Mouse (Mus musculus) large intestine, adult 2 months (tissue): ENCODE data around the gene Flrt2. TPM values are rescaled to one million over a fixed set of nuclear protein-coding genes. Genes with fewer than 3 reads are reported as not detected.
"Not testable (repeated sequence)": the region's sequence is repeated elsewhere in the genome, so short reads cannot be mapped to it uniquely, and the experiment has no call there.

Experiments used
- DNase-seq: peaks from one replicate; pipeline ENCODE4 v3.0.0-alpha.2; 2012; ENCODE audit warnings: low read depth, low spot score
- WGBS: fragments of 180-500 bp; shearing (Covaris S2); methylation state at CpG from one replicate; pipeline ENCODE4 v1.1.7; 2018; 5-methylcytosine and 5-hydroxymethylcytosine counted together
- polyA plus RNA-seq: library from polyadenylated mRNA; depleted of rRNA; stranded (reverse); fragments of >200 nt; gene quantifications from 2 replicates; pipeline ENCODE4 v1.2.3, GENCODE M21; 2012; rRNA removed

Gene Flrt2
- 0.30 and 0.55 TPM in 2 replicates for polyA plus RNA-seq

- 2% methylated on average over 32 of the region's 32 CpGs for WGBS
- no peak for DNase-seq
These were observed at the start of gene Flrt2 for GRCm38 (mm10) chr12:95691961-95692767. Flrt2 (plus strand) TSS chr12:95692226.

- DNase-seq = no peak
- 70% methylated on average over 3 of the region's 3 CpGs for whole genome bisulfite sequencing
These were observed 49.8 kb upstream of the Flrt2 start for GRCm38 (mm10) chr12:95642226-95642625.

DNA sequence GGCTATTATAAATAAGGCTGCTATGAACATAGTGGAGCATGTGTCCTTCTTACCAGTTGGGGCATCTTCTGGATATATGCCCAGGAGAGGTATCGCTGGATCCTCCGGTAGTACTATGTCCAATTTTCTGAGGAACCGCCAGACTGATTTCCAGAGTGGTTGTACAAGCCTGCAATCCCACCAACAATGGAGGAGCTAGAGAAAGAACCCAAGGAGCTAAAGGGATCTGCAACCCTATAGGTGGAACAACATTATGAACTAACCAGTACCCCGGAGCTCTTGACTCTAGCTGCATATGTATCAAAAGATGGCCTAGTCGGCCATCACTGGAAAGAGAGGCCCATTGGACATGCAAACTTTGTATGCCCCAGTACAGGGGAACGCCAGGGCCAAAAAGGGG lies 44.8 kb upstream of the Flrt2 start:
- DNase-seq = not testable (repeated sequence)
- 94% methylated on average over 4 of the region's 6 CpGs for WGBS

GRCm38 (mm10) chr12:95652172-95653156 lies 39.6 kb upstream of the Flrt2 start:
- 29% methylated on average over 4 of the region's 4 CpGs for WGBS
- DNase-seq = peak; percentile 6

DNA sequence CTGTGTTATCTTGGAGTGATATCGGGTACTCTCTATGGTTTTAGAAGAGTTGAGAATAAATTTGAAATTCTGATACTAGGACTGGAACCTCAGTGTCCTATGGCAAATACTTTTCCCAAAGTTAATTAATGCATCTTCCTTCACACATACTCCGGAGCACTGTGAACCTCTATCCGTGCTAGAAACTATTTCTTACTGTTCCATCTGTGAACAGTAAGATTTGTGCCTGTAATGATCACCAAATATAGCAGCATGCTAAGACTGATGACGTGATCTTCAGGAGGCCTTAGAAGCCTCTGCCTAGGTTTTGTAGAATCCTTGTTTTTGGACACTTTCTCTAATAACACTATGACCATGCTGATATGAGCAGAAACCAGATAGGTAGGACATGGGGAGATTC lies 35.4 kb upstream of the Flrt2 start:
- no peak for DNase-seq

GRCm38 (mm10) chr12:95667296-95667695 lies 24.7 kb upstream of the Flrt2 start:
- DNase-seq = no peak
- 62% methylated on average over 5 of the region's 5 CpGs for WGBS

More for the DNA sequence above, 35.4 kb upstream of the Flrt2 start:
- 93% methylated on average over 4 of the region's 4 CpGs for WGBS

DNA sequence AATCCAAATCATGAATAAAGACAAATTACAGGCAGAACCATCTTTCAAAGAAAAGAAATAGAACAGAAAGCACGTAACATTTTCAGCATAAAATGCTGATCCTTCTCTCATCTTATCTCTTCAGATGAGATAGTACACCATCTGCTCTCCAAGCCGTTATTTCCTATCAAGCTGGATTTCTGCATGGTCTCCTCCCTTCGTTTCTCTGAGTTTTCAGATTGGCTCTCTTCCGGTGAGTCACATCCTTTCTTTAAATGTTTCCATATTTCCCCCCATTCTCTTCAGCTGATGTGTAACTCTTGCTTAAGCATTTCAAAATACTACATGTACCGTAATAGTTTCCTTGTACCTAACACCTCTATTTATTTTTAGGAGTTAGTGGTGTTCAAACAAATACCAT lies 16.3 kb upstream of the Flrt2 start:
- WGBS = 70% methylated on average over 5 of the region's 5 CpGs
- DNase-seq = no peak

- WGBS = 31% methylated on average over 9 of the region's 9 CpGs
- no peak for DNase-seq
These were observed 1.2 kb upstream of the Flrt2 start for GRCm38 (mm10) chr12:95690819-95691218.

DNA sequence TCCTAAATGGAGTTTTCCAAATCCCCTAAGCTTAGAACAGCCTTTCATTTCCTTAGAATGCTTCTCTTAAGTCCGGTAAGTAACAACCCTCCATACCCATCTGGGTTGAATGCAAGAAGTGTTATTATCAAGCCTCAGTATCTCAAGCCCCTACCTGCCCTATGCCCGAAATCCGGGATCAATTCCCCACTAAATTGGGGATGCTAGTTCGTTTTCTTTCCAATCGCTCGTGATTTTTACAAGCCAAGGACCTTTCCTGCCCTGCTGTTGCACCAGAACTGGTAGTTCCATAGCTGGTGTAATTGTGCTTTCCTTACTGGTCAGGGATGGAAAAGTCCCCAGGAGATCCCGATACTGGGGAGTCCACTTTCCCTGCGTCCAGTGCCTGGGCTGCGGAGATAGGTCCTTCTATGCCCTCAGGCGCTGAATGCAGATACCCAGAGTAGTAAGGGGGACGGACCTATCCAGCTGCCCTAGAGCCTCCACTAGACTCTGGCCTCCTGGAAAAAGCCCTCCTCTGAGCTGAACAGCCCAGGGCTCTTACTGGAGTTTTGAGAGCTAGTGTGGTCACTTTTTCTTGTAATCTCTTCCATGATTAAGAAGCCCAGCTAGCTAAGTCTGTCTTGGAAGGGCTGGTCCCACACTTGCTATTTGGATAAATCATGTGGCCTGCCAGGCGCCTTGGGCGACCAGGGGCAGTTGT lies 1.1 kb downstream of the Flrt2 start:
- 25% methylated on average over 13 of the region's 13 CpGs for WGBS
- DNase-seq = no peak

DNA sequence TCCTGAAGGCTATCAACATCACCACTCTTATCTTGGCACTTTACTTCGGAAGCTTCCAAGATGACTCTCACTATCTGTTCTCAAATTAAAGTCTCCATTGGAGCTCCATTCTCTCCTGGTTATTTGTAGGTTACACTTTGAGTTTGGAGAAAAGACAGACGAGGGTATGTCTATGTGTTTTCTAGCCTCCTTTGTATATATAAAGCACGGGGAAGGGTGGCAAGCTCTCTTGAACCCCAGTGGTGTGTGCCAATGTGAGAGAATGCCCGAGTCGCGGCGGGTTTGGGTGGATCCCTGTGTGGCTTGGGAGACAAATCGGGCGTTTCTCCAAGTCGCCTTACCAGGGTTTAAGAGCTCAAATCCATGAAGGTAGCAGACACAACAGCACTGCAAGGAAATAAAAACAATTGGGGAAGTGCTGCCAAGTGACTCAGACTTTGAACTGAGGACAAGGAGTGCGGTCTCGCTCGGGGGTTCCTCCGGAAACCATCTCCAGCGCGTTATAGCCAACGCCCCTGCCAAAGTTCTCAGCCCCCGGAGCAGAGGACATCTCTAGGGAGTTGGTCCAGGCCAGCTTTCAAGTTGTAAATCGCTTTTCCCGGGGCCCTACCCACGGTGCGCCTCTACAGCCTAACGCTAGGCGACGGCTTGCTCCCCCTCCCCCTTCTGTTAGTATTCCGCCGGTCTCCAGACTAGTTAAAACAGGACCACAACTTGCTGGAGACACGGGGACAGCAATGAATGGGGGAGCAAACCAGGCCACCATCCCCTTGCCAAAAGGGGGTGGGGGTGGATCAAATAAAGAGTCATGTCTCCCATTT lies 1.8 kb downstream of the Flrt2 start:
- 1% methylated on average over 28 of the region's 28 CpGs for WGBS
- DNase-seq = no peak

- under 1% methylated on average over 8 of the region's 8 CpGs for WGBS
- DNase-seq = no peak
These were observed 2.5 kb downstream of the Flrt2 start for GRCm38 (mm10) chr12:95694507-95694906.

DNA sequence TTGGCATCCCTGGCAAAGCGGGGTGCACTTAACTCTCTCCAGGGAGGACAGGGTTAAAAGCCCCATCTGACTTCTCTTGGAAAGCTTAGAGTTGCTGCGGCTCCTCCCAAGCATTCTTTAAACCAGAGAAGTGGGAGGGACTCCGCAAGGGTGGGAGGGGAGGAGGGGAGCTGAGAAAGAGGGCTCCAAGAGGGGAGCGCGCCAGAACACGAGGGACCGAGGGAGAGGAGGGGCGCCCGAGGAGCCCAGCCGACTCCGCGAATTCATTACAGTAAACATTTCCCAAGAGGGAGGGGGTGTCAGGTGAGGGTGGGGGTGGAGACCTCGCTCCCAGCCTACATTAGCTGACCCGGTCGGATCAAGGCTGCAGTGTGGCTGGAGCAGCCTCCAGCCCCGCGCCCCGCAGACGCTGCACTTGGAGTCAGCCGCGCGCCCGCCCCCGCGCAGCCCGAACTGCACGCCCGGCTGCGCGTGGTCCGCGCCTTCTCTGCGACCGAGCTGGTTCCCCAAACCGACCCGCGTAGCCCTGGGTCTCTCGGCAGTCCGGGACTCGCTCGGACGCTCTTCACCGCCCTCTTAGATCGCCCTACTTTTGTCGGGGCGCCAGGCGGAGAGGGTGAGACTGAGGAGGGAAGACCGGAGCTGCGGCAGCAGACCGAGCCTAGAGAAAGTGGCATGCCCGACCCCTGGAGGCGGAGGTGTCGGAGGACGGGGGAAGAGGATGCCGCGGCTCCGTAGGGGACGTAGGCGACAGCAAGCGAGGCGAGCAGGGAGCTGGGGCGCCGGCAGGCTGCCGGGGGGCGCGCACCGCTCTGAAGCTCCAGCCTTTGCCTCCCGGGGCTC lies 3.2 kb downstream of the Flrt2 start:
- WGBS = under 1% methylated on average over 65 of the region's 68 CpGs
- DNase-seq = no peak

DNA sequence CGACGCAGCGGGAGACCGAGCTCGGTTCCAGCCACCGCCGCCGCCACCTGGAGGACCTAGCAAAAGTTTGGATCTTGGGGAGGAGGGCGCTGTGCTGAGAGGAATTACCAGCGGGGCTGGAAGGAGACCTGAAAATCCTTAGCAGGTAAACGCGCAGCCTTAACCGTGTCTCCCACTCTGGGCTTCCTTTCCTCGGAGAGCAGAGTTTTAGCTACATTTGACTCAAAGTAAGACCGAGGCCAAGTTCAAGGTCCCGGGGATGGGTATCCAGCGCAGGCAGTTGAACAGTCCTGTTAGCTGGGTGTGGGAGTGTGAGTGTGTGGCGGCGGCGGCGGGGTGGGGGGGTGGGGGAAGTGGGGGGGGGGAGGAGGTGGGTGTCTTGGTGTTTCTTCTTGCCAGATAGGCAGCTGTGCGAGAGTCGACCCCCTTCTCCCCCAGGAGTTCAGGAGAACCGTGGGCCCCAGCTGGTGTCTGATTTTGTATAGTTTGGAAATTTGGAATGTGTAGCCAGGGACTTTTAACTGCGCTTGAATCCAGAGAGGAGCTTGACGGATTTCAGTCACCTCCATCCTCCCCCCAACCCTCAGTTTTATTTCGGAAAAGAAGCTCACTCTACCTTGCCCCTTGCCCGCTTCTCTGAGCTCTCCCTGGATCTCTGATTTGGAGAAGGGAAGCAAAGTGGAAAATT lies 4.0 kb downstream of the Flrt2 start:
- no peak for DNase-seq
- 3% methylated on average over 28 of the region's 28 CpGs for WGBS

DNA sequence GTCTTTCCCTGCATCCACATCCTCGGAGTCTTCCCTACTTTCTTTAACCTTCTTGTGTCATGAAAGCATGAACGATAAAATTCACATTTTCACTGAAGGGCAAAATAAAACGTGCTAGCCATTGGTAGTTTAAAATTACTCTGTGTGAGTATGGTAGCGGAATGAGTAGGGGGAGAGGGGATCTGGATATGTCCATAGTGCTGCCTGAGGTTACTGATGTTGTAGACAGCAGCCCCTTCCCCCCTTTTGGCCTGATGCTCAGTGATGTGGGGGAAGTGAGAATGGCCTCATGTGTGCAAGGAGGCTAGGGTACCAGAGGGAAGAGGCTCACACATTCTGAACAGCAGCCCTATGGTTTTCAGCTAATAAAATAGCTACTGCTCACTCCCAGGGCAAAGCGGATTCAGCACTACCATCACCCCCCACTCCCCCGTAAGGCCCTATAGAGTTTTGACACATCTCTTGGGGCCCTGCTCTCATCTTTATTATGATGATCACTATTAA lies 4.5 kb downstream of the Flrt2 start:
- no peak for DNase-seq
- WGBS = 45% methylated on average over 6 of the region's 6 CpGs

- no peak for DNase-seq
- WGBS = 45% methylated on average over 1 of the region's 1 CpGs
These were observed 6.5 kb downstream of the Flrt2 start for GRCm38 (mm10) chr12:95698556-95698955.

DNA sequence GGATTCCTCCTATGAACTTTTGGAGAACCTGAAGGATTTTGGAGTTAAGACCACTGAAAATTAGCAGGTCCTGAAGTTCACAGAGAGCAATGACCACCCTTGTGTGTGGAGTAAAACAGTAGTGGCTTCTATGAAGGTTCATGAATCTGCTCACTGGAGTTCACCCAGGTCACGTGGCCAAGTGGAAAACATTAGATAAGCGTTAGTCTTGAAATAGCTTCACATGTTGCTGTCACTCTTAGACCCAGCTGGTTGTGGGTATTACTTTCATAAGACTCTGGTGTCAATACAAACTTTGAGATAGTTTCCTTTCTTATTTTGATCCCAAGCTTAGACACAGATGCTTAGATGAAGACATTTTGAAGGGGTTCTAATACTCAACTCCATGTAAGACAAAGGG lies 8.7 kb downstream of the Flrt2 start:
- 66% methylated on average over 2 of the region's 2 CpGs for WGBS
- no peak for DNase-seq

GRCm38 (mm10) chr12:95701580-95701979 lies 9.6 kb downstream of the Flrt2 start:
- DNase-seq = no peak

DNA sequence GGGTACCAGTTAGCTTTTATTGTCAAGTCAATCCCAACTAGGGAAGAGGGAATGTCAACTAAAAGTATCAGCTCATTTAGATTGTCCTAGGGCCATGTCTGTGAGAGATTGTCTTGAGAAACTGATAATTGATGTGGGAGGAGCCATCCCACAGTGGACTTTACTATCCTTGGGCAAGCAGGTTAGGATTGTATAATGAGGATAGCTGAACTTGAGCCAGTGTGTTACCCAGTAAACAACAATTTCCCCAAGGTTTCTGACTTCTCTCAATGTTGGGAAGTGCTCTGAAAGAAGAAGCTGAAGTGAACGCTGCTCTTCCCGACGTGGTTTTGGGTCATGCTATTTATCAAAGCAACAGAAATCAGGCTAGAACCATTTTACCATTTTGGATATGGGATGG lies 13.0 kb downstream of the Flrt2 start:
- WGBS = 92% methylated on average over 3 of the region's 3 CpGs
- DNase-seq = no peak
